10 mouse cellular contexts compared by ENCODE assay signal in genomic region chr4:101450150-101450780, GRCm38 (mm10). TPM values are rescaled to one million over a fixed set of nuclear protein-coding genes. Genes with fewer than 3 reads are reported as not detected.
DNase-seq lines count a peak whose midpoint lies in the region; ATAC-seq and TF ChIP-seq lines count a peak whose summit lies in the region.
"Had no signal": no experiment of that assay in that cellular context is flagged by ENCODE, and none has a peak within 500 bp of the region (broad histone marks: within the 10 kb centered on the region; RNA-seq: fewer than 3 reads in every experiment).

No protein-coding gene starts in this region.

- no peak overlapping the region for H3K4me2 ChIP-seq in heart, embryonic 15.5 days
- peak overlapping the region; percentile 25; the same call in 1 of the 2 replicates for H3K4me2 ChIP-seq in stomach, postnatal 0 days (replicated peaks; ENCODE audit: low read depth)
- H3K4me2 ChIP-seq in intestine, embryonic 15.5 days (replicated peaks), result no peak overlapping the region
- H3K4me2 ChIP-seq: heart, embryonic 13.5 days had no signal

- 0 out of 2 replicates have a peak, but pooled peaks have one; percentile 18 for ATAC-seq in heart, embryonic 15.5 days (replicated peaks; ENCODE audit: insufficient number of reproducible peaks, insufficient read depth, low FRiP score, low read depth)
- peak; percentile 49; the same call in 1 of the 2 replicates for ATAC-seq in stomach, postnatal 0 days (ENCODE audit: low FRiP score, low TSS enrichment)
- ATAC-seq in intestine, embryonic 15.5 days, result no peak

- no peak for TF ChIP-seq EP300 in stomach, postnatal 0 days (optimal IDR thresholded peaks at IDR 0.05)

- peak; percentile 40 for DNase-seq in NIH3T3 (ENCODE audit: low read depth)
- DNase-seq in cerebellum, adult 11-12 months, result peak; percentile 99
- peak; percentile 78 to 84 for DNase-seq in left cerebral cortex, postnatal 10 days (ENCODE audit: extremely low spot score in 1 of 2, low spot score in 2 of 2)
- peak; percentile 23 for DNase-seq in stomach, postnatal 0 days (ENCODE audit: low spot score)
- DNase-seq in thymus, postnatal 14 days, result no peak
- DNase-seq in thymus, postnatal 36 days, result no peak

- intact Hi-C loops in left cerebral cortex, postnatal 10 days (cut with DNase I), result no loop called here

- no peak for TF ChIP-seq CTCF in stomach, postnatal 0 days (IDR thresholded peaks at IDR 0.05; ENCODE audit: low read depth)

- no peak overlapping the region for H3K27ac ChIP-seq in heart, embryonic 15.5 days
- H3K27ac ChIP-seq in stomach, postnatal 0 days (replicated peaks), result no peak overlapping the region
- H3K27ac ChIP-seq in intestine, embryonic 15.5 days, result no peak overlapping the region
- H3K27ac ChIP-seq: heart, embryonic 13.5 days had no signal

- no peak overlapping the region for H3K4me3 ChIP-seq in heart, embryonic 15.5 days
- H3K4me3 ChIP-seq in stomach, postnatal 0 days (ENCODE audit: low read depth, low read length), result no peak overlapping the region
- H3K4me3 ChIP-seq in intestine, embryonic 15.5 days (replicated peaks), result no peak overlapping the region
- H3K4me3 ChIP-seq: heart, embryonic 13.5 days; myocyte had no signal

- 72% methylated on average over 20 of the region's 20 CpGs for WGBS in heart, embryonic 15.5 days
- 65% methylated on average over 20 of the region's 20 CpGs for WGBS in stomach, postnatal 0 days
- WGBS in intestine, embryonic 15.5 days, result 62% methylated on average over 20 of the region's 20 CpGs

- no peaks in the 10 kb centered on the region for H3K27me3 ChIP-seq in heart, embryonic 15.5 days
- H3K27me3 ChIP-seq in stomach, postnatal 0 days (ENCODE audit: control insufficient read depth, insufficient read depth, low read length), result no peaks in the 10 kb centered on the region
- H3K27me3 ChIP-seq in intestine, embryonic 15.5 days (replicated peaks), result no peaks in the 10 kb centered on the region
- H3K27me3 ChIP-seq: heart, embryonic 13.5 days had no signal

- no peaks in the 10 kb centered on the region for H3K36me3 ChIP-seq in heart, embryonic 15.5 days
- no peaks in the 10 kb centered on the region for H3K36me3 ChIP-seq in stomach, postnatal 0 days (ENCODE audit: control insufficient read depth, insufficient read depth, low read length)
- H3K36me3 ChIP-seq in intestine, embryonic 15.5 days, result no peaks in the 10 kb centered on the region

- no peak overlapping the region for H3K9ac ChIP-seq in heart, embryonic 15.5 days
- H3K9ac ChIP-seq in stomach, postnatal 0 days (ENCODE audit: low read length), result no peak overlapping the region
- H3K9ac ChIP-seq in intestine, embryonic 15.5 days, result no peak overlapping the region
- H3K9ac ChIP-seq: heart, embryonic 13.5 days had no signal

- H3K9me3 ChIP-seq in heart, embryonic 15.5 days (replicated peaks), result no peaks in the 10 kb centered on the region
- no peaks in the 10 kb centered on the region for H3K9me3 ChIP-seq in stomach, postnatal 0 days (ENCODE audit: control insufficient read depth, low read length)
- no peaks in the 10 kb centered on the region for H3K9me3 ChIP-seq in intestine, embryonic 15.5 days
- H3K9me3 ChIP-seq: heart, embryonic 13.5 days had no signal

- peaks cover 12% of the 10 kb centered on the region for H3K4me1 ChIP-seq in heart, embryonic 15.5 days (replicated peaks)
- H3K4me1 ChIP-seq in stomach, postnatal 0 days (replicated peaks; ENCODE audit: control insufficient read depth, insufficient read depth), result no peaks in the 10 kb centered on the region
- H3K4me1 ChIP-seq in intestine, embryonic 15.5 days (replicated peaks), result no peaks in the 10 kb centered on the region; the same call in 1 of the 2 replicates

RNA-seq across cellular contexts. Expression of gene Ak4, which starts 31.2 kb away (rescaled TPM):
- 19.7 and 21.3 TPM in 2 replicates for polyA plus RNA-seq in heart, embryonic 15.5 days (2015; fragmentation: Nextera tagmentation; extraction: Ambion mirVana)
- total RNA-seq in left cerebral cortex, postnatal 10 days (2021), result 10 to 100 TPM; 18.7 to 22.0 TPM
- polyA plus RNA-seq in stomach, postnatal 0 days (2015; fragmentation: Nextera tagmentation; extraction: Ambion mirVana), result 15.8 and 16.4 TPM in 2 replicates
- 19.4 and 25.1 TPM in 2 replicates for polyA plus RNA-seq in intestine, embryonic 15.5 days (2015; fragmentation: Nextera tagmentation; extraction: Ambion mirVana)

RNA-seq across cellular contexts. Expression of gene Dnajc6, which starts 46.2 kb away (rescaled TPM):
- 0.43 and 1.9 TPM in 2 replicates for polyA plus RNA-seq in heart, embryonic 15.5 days (2015; fragmentation: Nextera tagmentation; extraction: Ambion mirVana)
- 100 to 1,000 TPM; 278 to 284 TPM for total RNA-seq in left cerebral cortex, postnatal 10 days (2021)
- polyA plus RNA-seq in stomach, postnatal 0 days (2015; fragmentation: Nextera tagmentation; extraction: Ambion mirVana), result 0.81 and 0.83 TPM in 2 replicates
- polyA plus RNA-seq in intestine, embryonic 15.5 days (2015; fragmentation: Nextera tagmentation; extraction: Ambion mirVana), result 1.7 and 1.9 TPM in 2 replicates

Comparison
In these comparisons a context has a peak if more than half of its experiments do, and no peak if none do; other contexts are left out.
1. DNase-seq: peak in NIH3T3 (single experiment), cerebellum, adult 11-12 months (single experiment), left cerebral cortex, postnatal 10 days (2 of 2) and stomach, postnatal 0 days (single experiment); none in thymus, postnatal 14 days (single experiment) and thymus, postnatal 36 days (0 of 2).